Mouse (Mus musculus): Measurements from ENCODE around the gene Mdfi.

Mdfi gene

GRCm38 (mm10) chr17:47841521-47841920 is 7.0 kb upstream of the Mdfi start:
- Histone ChIP-seq H3K4me1 (replicated peaks; ENCODE audit: low read depth, low read length) (peaks cover 19% of the 10 kb centered on the region), H3K27me3 (ENCODE audit: insufficient read depth, low read length) (peaks cover 22% of the 10 kb centered on the region), H3K4me3 (replicated peaks; ENCODE audit: low read length) (no peak overlapping the region), H3K36me3 (ENCODE audit: insufficient read depth, low read length) (no peaks in the 10 kb centered on the region), H3K9me3 (ENCODE audit: low read length) (peaks cover 10% of the 10 kb centered on the region; the same call in 1 of the 2 replicates)
- TF ChIP-seq NANOG (IDR thresholded peaks at IDR 0.05; ENCODE audit: borderline replicate concordance, low read length) (no peak), CTCF (conservative IDR thresholded peaks at IDR 0.05; ENCODE audit: low read length) (no peak), POU5F1 (IDR thresholded peaks at IDR 0.05; ENCODE audit: borderline replicate concordance, low read length) (no peak)

- peaks cover 6% of the 10 kb centered on the region; the same call in 1 of the 2 replicates for H3K9me3 ChIP-seq (ENCODE audit: low read length)
- TF ChIP-seq POU5F1 (IDR thresholded peaks at IDR 0.05; ENCODE audit: borderline replicate concordance, low read length) (no peak), CTCF (conservative IDR thresholded peaks at IDR 0.05; ENCODE audit: low read length) (no peak), NANOG (IDR thresholded peaks at IDR 0.05; ENCODE audit: borderline replicate concordance, low read length) (no peak)
- no peak overlapping the region for H3K4me3 ChIP-seq (replicated peaks; ENCODE audit: low read length)
- peaks cover 38% of the 10 kb centered on the region for H3K4me1 ChIP-seq (replicated peaks; ENCODE audit: low read depth, low read length)
- H3K36me3 ChIP-seq (ENCODE audit: insufficient read depth, low read length): no peaks in the 10 kb centered on the region
- peaks cover 58% of the 10 kb centered on the region for H3K27me3 ChIP-seq (ENCODE audit: insufficient read depth, low read length)
Measured at GRCm38 (mm10) chr17:47837808-47838207, 3.3 kb upstream of the Mdfi start.

GRCm38 (mm10) chr17:47833628-47834481 is 636 bp downstream of the Mdfi start:
- Histone ChIP-seq H3K9me3 (ENCODE audit: low read length) (peaks cover 16% of the 10 kb centered on the region), H3K27me3 (ENCODE audit: insufficient read depth, low read length) (peaks cover 91% of the 10 kb centered on the region), H3K4me1 (replicated peaks; ENCODE audit: low read depth, low read length) (peaks cover 49% of the 10 kb centered on the region), H3K36me3 (ENCODE audit: insufficient read depth, low read length) (no peaks in the 10 kb centered on the region), H3K4me3 (replicated peaks; ENCODE audit: low read length) (peak overlapping the region; percentile 84)
- TF ChIP-seq CTCF (conservative IDR thresholded peaks at IDR 0.05; ENCODE audit: low read length): no peak
- TF ChIP-seq NANOG (IDR thresholded peaks at IDR 0.05; ENCODE audit: borderline replicate concordance, low read length): peak; percentile 76; the same call in 1 of the 2 replicates

- H3K9me3 ChIP-seq (ENCODE audit: low read length): peaks cover 16% of the 10 kb centered on the region
- peak overlapping the region; percentile 84 for H3K4me3 ChIP-seq (replicated peaks; ENCODE audit: low read length)
- peaks cover 44% of the 10 kb centered on the region for H3K4me1 ChIP-seq (replicated peaks; ENCODE audit: low read depth, low read length)
- TF ChIP-seq POU5F1 (IDR thresholded peaks at IDR 0.05; ENCODE audit: borderline replicate concordance, low read length): no peak
- H3K27me3 ChIP-seq (ENCODE audit: insufficient read depth, low read length): peaks cover 89% of the 10 kb centered on the region
- H3K36me3 ChIP-seq (ENCODE audit: insufficient read depth, low read length): no peaks in the 10 kb centered on the region
Measured at GRCm38 (mm10) chr17:47833029-47833627, 1.4 kb downstream of the Mdfi start.

GRCm38 (mm10) chr17:47832501-47833028 is 1.9 kb downstream of the Mdfi start:
- Histone ChIP-seq H3K36me3 (ENCODE audit: insufficient read depth, low read length) (no peaks in the 10 kb centered on the region), H3K4me1 (replicated peaks; ENCODE audit: low read depth, low read length) (peaks cover 40% of the 10 kb centered on the region), H3K27me3 (ENCODE audit: insufficient read depth, low read length) (peaks cover 83% of the 10 kb centered on the region), H3K4me3 (replicated peaks; ENCODE audit: low read length) (peak overlapping the region; percentile 84), H3K9me3 (ENCODE audit: low read length) (peaks cover 12% of the 10 kb centered on the region)
- TF ChIP-seq CTCF (conservative IDR thresholded peaks at IDR 0.05; ENCODE audit: low read length) (no peak), POU5F1 (IDR thresholded peaks at IDR 0.05; ENCODE audit: borderline replicate concordance, low read length) (no peak), NANOG (IDR thresholded peaks at IDR 0.05; ENCODE audit: borderline replicate concordance, low read length) (no peak)

GRCm38 (mm10) chr17:47831772-47832171 is 2.7 kb downstream of the Mdfi start:
- Histone ChIP-seq H3K36me3 (ENCODE audit: insufficient read depth, low read length) (no peaks in the 10 kb centered on the region), H3K4me3 (replicated peaks; ENCODE audit: low read length) (peak overlapping the region; percentile 84; the same call in 1 of the 2 replicates), H3K27me3 (ENCODE audit: insufficient read depth, low read length) (peaks cover 78% of the 10 kb centered on the region), H3K9me3 (ENCODE audit: low read length) (peaks cover 13% of the 10 kb centered on the region), H3K4me1 (replicated peaks; ENCODE audit: low read depth, low read length) (peaks cover 43% of the 10 kb centered on the region)
- TF ChIP-seq CTCF (conservative IDR thresholded peaks at IDR 0.05; ENCODE audit: low read length) (no peak), NANOG (IDR thresholded peaks at IDR 0.05; ENCODE audit: borderline replicate concordance, low read length) (no peak), POU5F1 (IDR thresholded peaks at IDR 0.05; ENCODE audit: borderline replicate concordance, low read length) (no peak)

- Histone ChIP-seq H3K36me3 (ENCODE audit: insufficient read depth, low read length) (no peaks in the 10 kb centered on the region), H3K4me3 (replicated peaks; ENCODE audit: low read length) (no peak overlapping the region), H3K9me3 (ENCODE audit: low read length) (peaks cover 13% of the 10 kb centered on the region), H3K4me1 (replicated peaks; ENCODE audit: low read depth, low read length) (peaks cover 43% of the 10 kb centered on the region), H3K27me3 (ENCODE audit: insufficient read depth, low read length) (peaks cover 73% of the 10 kb centered on the region)
- no peak for TF ChIP-seq POU5F1 (IDR thresholded peaks at IDR 0.05; ENCODE audit: borderline replicate concordance, low read length)
- no peak for TF ChIP-seq CTCF (conservative IDR thresholded peaks at IDR 0.05; ENCODE audit: low read length)
- no peak for TF ChIP-seq NANOG (IDR thresholded peaks at IDR 0.05; ENCODE audit: borderline replicate concordance, low read length)
Measured at GRCm38 (mm10) chr17:47831161-47831560, 3.3 kb downstream of the Mdfi start.

GRCm38 (mm10) chr17:47821339-47821738 is 13.2 kb downstream of the Mdfi start:
- Histone ChIP-seq H3K36me3 (ENCODE audit: insufficient read depth, low read length) (peaks cover 5% of the 10 kb centered on the region; the same call in 1 of the 2 replicates), H3K4me1 (replicated peaks; ENCODE audit: low read depth, low read length) (peaks cover 72% of the 10 kb centered on the region), H3K27me3 (ENCODE audit: insufficient read depth, low read length) (peaks cover 14% of the 10 kb centered on the region), H3K9me3 (ENCODE audit: low read length) (no peaks in the 10 kb centered on the region), H3K4me3 (replicated peaks; ENCODE audit: low read length) (peak overlapping the region; percentile 66)
- TF ChIP-seq CTCF (conservative IDR thresholded peaks at IDR 0.05; ENCODE audit: low read length) (no peak), POU5F1 (IDR thresholded peaks at IDR 0.05; ENCODE audit: borderline replicate concordance, low read length) (no peak), NANOG (IDR thresholded peaks at IDR 0.05; ENCODE audit: borderline replicate concordance, low read length) (no peak)
